Mouse (Mus musculus) hindbrain, embryonic 15.5 days (tissue): Measurements from ENCODE around the gene Gm28576. TPM values are rescaled to one million over a fixed set of nuclear protein-coding genes. Genes with fewer than 3 reads are reported as not detected.
"Not testable (repeated sequence)": the region's sequence is repeated elsewhere in the genome, so short reads cannot be mapped to it uniquely, and the experiment has no call there.

Source experiments
- ATAC-seq: fragments of 200-750 bp; cut with Nextera tagmentation; 2 replicates; pipeline ENCODE4 v1.8.0; 2017; ENCODE audit warnings: low read depth, moderate number of reproducible peaks, moderate TSS enrichment; ENCODE audit not compliant: low FRiP score
- H3K27ac ChIP-seq: fragments of 300-500 bp; sonication (generic); replicated peaks from 2 replicates; pipeline ENCODE4 v1.5.1; 2015; ENCODE audit warnings: mild to moderate bottlenecking, inconsistent platforms
- H3K27me3 ChIP-seq: fragments of 300-500 bp; sonication (generic); 2 replicates; pipeline ENCODE4 v1.6.1; 2015; ENCODE audit warnings: control low read depth, inconsistent platforms
- H3K36me3 ChIP-seq: fragments of 300-500 bp; sonication (generic); 2 replicates; pipeline ENCODE4 v1.6.1; 2015; ENCODE audit warnings: control low read depth, inconsistent platforms
- H3K4me1 ChIP-seq: fragments of 300-500 bp; sonication (generic); replicated peaks from 2 replicates; pipeline ENCODE4 v1.6.1; 2015; ENCODE audit warnings: control low read depth, inconsistent platforms
- H3K4me2 ChIP-seq: fragments of 300-500 bp; sonication (generic); 2 replicates; pipeline ENCODE4 v1.6.1; 2015; ENCODE audit warnings: moderate library complexity, mild to moderate bottlenecking, inconsistent platforms
- H3K4me3 ChIP-seq: fragments of 300-500 bp; sonication (generic); 2 replicates; pipeline ENCODE4 v1.5.1; 2015; ENCODE audit warnings: mild to moderate bottlenecking, inconsistent platforms
- H3K9ac ChIP-seq: fragments of 300-500 bp; sonication (generic); 2 replicates; pipeline ENCODE4 v1.6.1; 2015; ENCODE audit warnings: inconsistent platforms
- H3K9me3 ChIP-seq: fragments of 300-500 bp; sonication (generic); 2 replicates; pipeline ENCODE4 v1.6.1; 2016; ENCODE audit warnings: control low read depth, inconsistent platforms
- WGBS: fragments of 180-500 bp; shearing (Covaris S2); methylation state at CpG from one replicate; pipeline ENCODE4 v1.1.7; 2015; 5-methylcytosine and 5-hydroxymethylcytosine counted together
- polyA plus RNA-seq: library from polyadenylated mRNA; unstranded; fragments of >200 nt; fragmentation: Nextera tagmentation; extraction: Ambion mirVana; gene quantifications from 2 replicates; pipeline ENCODE4 v1.2.1, GENCODE M21; 2015

Gene Gm28576
- not detected in 2 replicates for polyA plus RNA-seq

GRCm38 (mm10) chrY:7722641-7723040, at the start of gene Gm28576:
Gene Gm28576, plus strand, starts transcription at chrY:7722941.
- not testable (repeated sequence) for ATAC-seq, H3K4me3 ChIP-seq, H3K9me3 ChIP-seq, H3K4me1 ChIP-seq, H3K9ac ChIP-seq, H3K36me3 ChIP-seq, H3K27me3 ChIP-seq, H3K27ac ChIP-seq, H3K4me2 ChIP-seq
- no CpG with 5 or more reads among the region's 8 CpGs for WGBS

Other genes starting within 250 kb of the Gm28576 start
- gene Gm20826, start 84.5 kb upstream of the Gm28576 start, polyA plus RNA-seq: 0.03 TPM in 1 of 2 replicates, not detected in the other